Mouse (Mus musculus): ENCODE measurements around the gene Gss.

The Gss gene

GRCm38 (mm10) chr2:155592137-155592853 is at the start of gene Gss:
Gss (minus strand) TSS chr2:155592810.
- DNase-seq (ENCODE audit: low spot score), result peak; percentile 100

GRCm38 (mm10) chr2:155641540-155642472 is 49.2 kb upstream of the Gss start:
- peak; percentile 41 for DNase-seq (ENCODE audit: low spot score)

GRCm38 (mm10) chr2:155640656-155641055 is 48.0 kb upstream of the Gss start:
- no peak for DNase-seq (ENCODE audit: low spot score)

- no peak for DNase-seq (ENCODE audit: low spot score)
These were observed 44.8 kb upstream of the Gss start for GRCm38 (mm10) chr2:155637411-155637810.

GRCm38 (mm10) chr2:155636881-155637280 is 44.3 kb upstream of the Gss start:
- no peak for DNase-seq (ENCODE audit: low spot score)

GRCm38 (mm10) chr2:155635961-155636360 is 43.4 kb upstream of the Gss start:
- no peak for DNase-seq (ENCODE audit: low spot score)

GRCm38 (mm10) chr2:155634562-155634961 is 42.0 kb upstream of the Gss start:
- no peak for DNase-seq (ENCODE audit: low spot score)

GRCm38 (mm10) chr2:155633731-155634130 is 41.1 kb upstream of the Gss start:
- no peak for DNase-seq (ENCODE audit: low spot score)

- no peak for DNase-seq (ENCODE audit: low spot score)
These were observed 40.5 kb upstream of the Gss start for GRCm38 (mm10) chr2:155633121-155633520.

- no peak for DNase-seq (ENCODE audit: low spot score)
These were observed 39.7 kb upstream of the Gss start for GRCm38 (mm10) chr2:155632138-155632936.

- DNase-seq (ENCODE audit: low spot score), result no peak
These were observed 38.2 kb upstream of the Gss start for GRCm38 (mm10) chr2:155630590-155631416.

- DNase-seq (ENCODE audit: low spot score), result no peak
These were observed 37.5 kb upstream of the Gss start for GRCm38 (mm10) chr2:155630153-155630552.

- DNase-seq (ENCODE audit: low spot score), result peak; percentile 63
These were observed 36.6 kb upstream of the Gss start for GRCm38 (mm10) chr2:155629231-155629661.

GRCm38 (mm10) chr2:155628519-155628918 is 35.9 kb upstream of the Gss start:
- DNase-seq (ENCODE audit: low spot score), result no peak

GRCm38 (mm10) chr2:155628112-155628511 is 35.5 kb upstream of the Gss start:
- DNase-seq (ENCODE audit: low spot score), result no peak

- DNase-seq (ENCODE audit: low spot score), result peak; percentile 50
These were observed 34.6 kb upstream of the Gss start for GRCm38 (mm10) chr2:155627030-155627738.

- DNase-seq (ENCODE audit: low spot score), result no peak
These were observed 33.7 kb upstream of the Gss start for GRCm38 (mm10) chr2:155626277-155626676.

- DNase-seq (ENCODE audit: low spot score), result peak; percentile 35
These were observed 32.1 kb upstream of the Gss start for GRCm38 (mm10) chr2:155624730-155625129.

GRCm38 (mm10) chr2:155623996-155624395 is 31.4 kb upstream of the Gss start:
- DNase-seq (ENCODE audit: low spot score), result no peak

- no peak for DNase-seq (ENCODE audit: low spot score)
These were observed 30.0 kb upstream of the Gss start for GRCm38 (mm10) chr2:155622606-155623005.

GRCm38 (mm10) chr2:155619817-155620216 is 27.2 kb upstream of the Gss start:
- peak; percentile 67 for DNase-seq (ENCODE audit: low spot score)
